Mouse (Mus musculus) lung, postnatal 0 days (tissue): ENCODE measurements around the gene Hs1bp3.

ENCODE experiments used
- CTCF ChIP-seq: IDR thresholded peaks from 2 replicates; pipeline ENCODE4 v1.5.1; 2016; ENCODE audit warnings: antibody characterized with exemption, mild to moderate bottlenecking
- EP300 ChIP-seq: IDR thresholded peaks from 2 replicates; pipeline ENCODE4 v1.6.1; 2016; ENCODE audit warnings: antibody characterized with exemption, mild to moderate bottlenecking, control low read depth

- TF ChIP-seq CTCF (no peak), EP300 (no peak)
Measured at GRCm38 (mm10) chr12:8310992-8311391, 2.2 kb upstream of the Hs1bp3 start.
